Mouse (Mus musculus) kidney, adult 2 months (tissue): ENCODE results near the gene Cox4i2. TPM values are rescaled to one million over a fixed set of nuclear protein-coding genes. Genes with fewer than 3 reads are reported as not detected.

ENCODE experiments used
- DNase-seq: peaks from one replicate; pipeline ENCODE4 v3.0.0; 2021
- H3K27ac ChIP-seq: fragments of 200-500 bp; 2 replicates; pipeline ENCODE4 v1.5.1; 2012; ENCODE audit warnings: low read depth, low read length, control low read depth, inconsistent platforms; ENCODE audit not compliant: insufficient read depth
- H3K27me3 ChIP-seq: fragments of 200-500 bp; replicated peaks from 2 replicates; pipeline ENCODE4 v1.6.1; 2012; ENCODE audit warnings: mild to moderate bottlenecking, moderate library complexity, low read length, inconsistent platforms; ENCODE audit not compliant: control insufficient read depth, insufficient read depth
- H3K36me3 ChIP-seq: fragments of 200-500 bp; 2 replicates; pipeline ENCODE4 v1.6.1; 2012; ENCODE audit warnings: mild to moderate bottlenecking, moderate library complexity, low read length, inconsistent platforms; ENCODE audit not compliant: control insufficient read depth, insufficient read depth
- H3K4me1 ChIP-seq: fragments of 200-500 bp; 2 replicates; pipeline ENCODE4 v1.6.1; 2011; ENCODE audit warnings: low read length; ENCODE audit not compliant: control insufficient read depth, insufficient read depth
- H3K4me3 ChIP-seq: fragments of 200-500 bp; 2 replicates; pipeline ENCODE4 v1.5.1; 2011; ENCODE audit warnings: mild to moderate bottlenecking, low read depth, low read length, control low read depth; ENCODE audit not compliant: insufficient read depth
- CTCF ChIP-seq: fragments of 200-500 bp; conservative IDR thresholded peaks from 2 replicates; pipeline ENCODE4 v1.5.1; 2011; ENCODE audit warnings: low read depth, mild to moderate bottlenecking, control low read depth, low read length, moderate library complexity, mixed read lengths; ENCODE audit not compliant: insufficient read depth, insufficient read length
- POLR2A ChIP-seq: fragments of 200-500 bp; IDR thresholded peaks from one replicate; pipeline ENCODE4 v1.6.1; 2011; ENCODE audit warnings: low read depth, low read length, control low read depth
- WGBS: fragments of 180-500 bp; shearing (Covaris S2); methylation state at CpG from one replicate; pipeline ENCODE4 v1.1.7; 2018; 5-methylcytosine and 5-hydroxymethylcytosine counted together
- polyA plus RNA-seq: library from polyadenylated mRNA; depleted of rRNA; stranded (reverse); fragments of >200 nt; gene quantifications from 2 replicates; pipeline ENCODE4 v1.2.3, GENCODE M21; 2012

Cox4i2 gene
- polyA plus RNA-seq, 1 experiment = 3.1 TPM

- no peak for TF ChIP-seq POLR2A
- TF ChIP-seq CTCF = no peak
- peak; percentile 83 for DNase-seq
- Histone ChIP-seq H3K27ac (peak overlapping the region; percentile 67), H3K4me3 (no peak overlapping the region), H3K36me3 (no peaks in the 10 kb centered on the region; the same call in 1 of the 2 replicates), H3K27me3 (no peaks in the 10 kb centered on the region), H3K4me1 (peaks cover 70% of the 10 kb centered on the region)
- 5% methylated on average over 2 of the region's 2 CpGs for WGBS
Observed at GRCm38 (mm10) chr2:152792461-152792860, 38.5 kb downstream of the Cox4i2 start.

- H3K4me3 ChIP-seq = no peak overlapping the region
- peaks cover 62% of the 10 kb centered on the region for H3K4me1 ChIP-seq
- TF ChIP-seq CTCF = no peak
- no peak for TF ChIP-seq POLR2A
- 77% methylated on average over 5 of the region's 5 CpGs for WGBS
- no peak for DNase-seq
- H3K27ac ChIP-seq = peak overlapping the region; percentile 67
- H3K27me3 ChIP-seq = no peaks in the 10 kb centered on the region
- no peaks in the 10 kb centered on the region; the same call in 1 of the 2 replicates for H3K36me3 ChIP-seq
Observed at GRCm38 (mm10) chr2:152793381-152793780, 39.4 kb downstream of the Cox4i2 start.

- Histone ChIP-seq H3K4me3 (no peak overlapping the region), H3K27ac (peak overlapping the region; percentile 18), H3K27me3 (no peaks in the 10 kb centered on the region), H3K4me1 (peaks cover 54% of the 10 kb centered on the region), H3K36me3 (no peaks in the 10 kb centered on the region; the same call in 1 of the 2 replicates)
- DNase-seq = peak; percentile 61
- no peak for TF ChIP-seq POLR2A
- no peak for TF ChIP-seq CTCF
- WGBS = 43% methylated on average over 9 of the region's 9 CpGs
Observed at GRCm38 (mm10) chr2:152794281-152794827, 40.4 kb downstream of the Cox4i2 start.

- DNase-seq = no peak
- Histone ChIP-seq H3K36me3 (no peaks in the 10 kb centered on the region; the same call in 1 of the 2 replicates), H3K27me3 (no peaks in the 10 kb centered on the region), H3K27ac (no peak overlapping the region), H3K4me3 (no peak overlapping the region), H3K4me1 (peaks cover 32% of the 10 kb centered on the region)
- 85% methylated on average over 1 of the region's 1 CpGs for WGBS
- TF ChIP-seq POLR2A (no peak), CTCF (no peak)
Observed at GRCm38 (mm10) chr2:152797589-152797988, 43.6 kb downstream of the Cox4i2 start.

- no peak for TF ChIP-seq CTCF
- no peak for TF ChIP-seq POLR2A
- Histone ChIP-seq H3K27ac (no peak overlapping the region), H3K36me3 (no peaks in the 10 kb centered on the region; the same call in 1 of the 2 replicates), H3K4me1 (peaks cover 31% of the 10 kb centered on the region), H3K27me3 (no peaks in the 10 kb centered on the region), H3K4me3 (no peak overlapping the region)
- 33% methylated on average over 7 of the region's 7 CpGs for whole genome bisulfite sequencing
- peak; percentile 51 for DNase-seq
Observed at GRCm38 (mm10) chr2:152799954-152800761, 46.2 kb downstream of the Cox4i2 start.

- no peaks in the 10 kb centered on the region; the same call in 1 of the 2 replicates for H3K36me3 ChIP-seq
- no peak for TF ChIP-seq POLR2A
- H3K27me3 ChIP-seq = no peaks in the 10 kb centered on the region
- no peak for DNase-seq
- no peak overlapping the region for H3K27ac ChIP-seq
- peaks cover 35% of the 10 kb centered on the region for H3K4me1 ChIP-seq
- H3K4me3 ChIP-seq = no peak overlapping the region
Observed at GRCm38 (mm10) chr2:152800762-152801113, 46.8 kb downstream of the Cox4i2 start.

GRCm38 (mm10) chr2:152802303-152802702, 48.3 kb downstream of the Cox4i2 start:
- H3K27ac ChIP-seq = no peak overlapping the region
- H3K27me3 ChIP-seq = no peaks in the 10 kb centered on the region
- peak; percentile 47 for DNase-seq
- H3K36me3 ChIP-seq = no peaks in the 10 kb centered on the region
- TF ChIP-seq CTCF = no peak
- no peak for TF ChIP-seq POLR2A
- H3K4me1 ChIP-seq = peaks cover 48% of the 10 kb centered on the region
- no peak overlapping the region for H3K4me3 ChIP-seq
- WGBS = 87% methylated on average over 10 of the region's 10 CpGs
